Comparison of ENCODE assay signal across 10 mouse cellular contexts in genomic region chr5:136442238-136443187, GRCm38 (mm10).
A peak's percentile ranks its signal among the peaks of the same experiment; 100 is the strongest.
DNase-seq lines count a peak whose midpoint lies in the region; ATAC-seq lines count a peak whose summit lies in the region.
"Had no signal": no experiment of that assay in that cellular context is flagged by ENCODE, and none has a peak within 500 bp of the region (broad histone marks: within the 10 kb centered on the region; RNA-seq: fewer than 3 reads in every experiment).

No protein-coding gene starts in this region.

- no peak overlapping the region for H3K4me2 ChIP-seq in liver, embryonic 16.5 days (ENCODE audit: low read depth, low read length)
- H3K4me2 ChIP-seq in liver, embryonic 11.5 days = no peak overlapping the region
- H3K4me2 ChIP-seq in heart, embryonic 12.5 days = no peak overlapping the region
- H3K4me2 ChIP-seq in kidney, embryonic 15.5 days = no peak overlapping the region
- H3K4me2 ChIP-seq: embryonic facial prominence, embryonic 13.5 days; neural tube, embryonic 13.5 days had no signal

- peak; percentile 16; the same call in 1 of the 2 replicates for ATAC-seq in liver, embryonic 16.5 days (ENCODE audit: low read depth)
- ATAC-seq in liver, embryonic 11.5 days (replicated peaks; ENCODE audit: low FRiP score) = no peak
- ATAC-seq in heart, embryonic 12.5 days (ENCODE audit: insufficient number of reproducible peaks, low FRiP score) = no peak; the same call in 1 of the 2 replicates
- ATAC-seq in kidney, embryonic 15.5 days (replicated peaks; ENCODE audit: low FRiP score) = peak; percentile 22; the same call in 1 of the 2 replicates

- H3K9ac ChIP-seq in liver, embryonic 16.5 days (ENCODE audit: low read depth, low read length) = no peak overlapping the region
- no peak overlapping the region for H3K9ac ChIP-seq in liver, embryonic 11.5 days (ENCODE audit: low read depth, low read length)
- no peak overlapping the region for H3K9ac ChIP-seq in heart, embryonic 12.5 days
- no peak overlapping the region for H3K9ac ChIP-seq in kidney, embryonic 15.5 days
- H3K9ac ChIP-seq: embryonic facial prominence, embryonic 13.5 days; neural tube, embryonic 13.5 days had no signal

- no peak overlapping the region for H3K27ac ChIP-seq in liver, embryonic 16.5 days (ENCODE audit: low read length)
- no peak overlapping the region for H3K27ac ChIP-seq in liver, embryonic 11.5 days (ENCODE audit: low read depth, low read length)
- peak overlapping the region; percentile 44; the same call in 1 of the 2 replicates for H3K27ac ChIP-seq in heart, embryonic 12.5 days (ENCODE audit: poor library complexity, severe bottlenecking)
- peak overlapping the region; percentile 19 for H3K27ac ChIP-seq in kidney, embryonic 15.5 days
- H3K27ac ChIP-seq: embryonic facial prominence, embryonic 13.5 days; layer of hippocampus, adult 2 months; neural tube, embryonic 13.5 days had no signal

- DNase-seq in liver, embryonic 11.5 days (ENCODE audit: low spot score) = no peak
- peak; percentile 79 for DNase-seq in thymus, postnatal 0 days (ENCODE audit: low spot score)
- no peak for DNase-seq in left cerebral cortex, adult 9 months (ENCODE audit: low spot score in 2 of 2)
- no peak for DNase-seq in ovary, postnatal 14 days (ENCODE audit: low spot score)

- H3K9me3 ChIP-seq in liver, embryonic 16.5 days (replicated peaks; ENCODE audit: control insufficient read depth, low read length) = no peaks in the 10 kb centered on the region
- no peaks in the 10 kb centered on the region for H3K9me3 ChIP-seq in liver, embryonic 11.5 days (ENCODE audit: control insufficient read depth, low read length)
- H3K9me3 ChIP-seq in heart, embryonic 12.5 days (replicated peaks) = no peaks in the 10 kb centered on the region
- no peaks in the 10 kb centered on the region for H3K9me3 ChIP-seq in kidney, embryonic 15.5 days (replicated peaks)
- H3K9me3 ChIP-seq: neural tube, embryonic 13.5 days had no signal

- no peak overlapping the region for H3K4me3 ChIP-seq in liver, embryonic 16.5 days (ENCODE audit: low read depth, low read length)
- H3K4me3 ChIP-seq in liver, embryonic 11.5 days (ENCODE audit: low read depth, low read length) = no peak overlapping the region
- H3K4me3 ChIP-seq in heart, embryonic 12.5 days = no peak overlapping the region
- H3K4me3 ChIP-seq in kidney, embryonic 15.5 days (replicated peaks) = no peak overlapping the region
- H3K4me3 ChIP-seq: embryonic facial prominence, embryonic 13.5 days; layer of hippocampus, adult 2 months; neural tube, embryonic 13.5 days had no signal

- H3K4me1 ChIP-seq in liver, embryonic 16.5 days (ENCODE audit: control insufficient read depth, low read depth, low read length) = no peaks in the 10 kb centered on the region; the same call in 1 of the 2 replicates
- peaks cover 7% of the 10 kb centered on the region; the same call in 1 of the 2 replicates for H3K4me1 ChIP-seq in liver, embryonic 11.5 days (replicated peaks; ENCODE audit: control insufficient read depth, insufficient read depth, low read length)
- peaks cover 54% of the 10 kb centered on the region for H3K4me1 ChIP-seq in heart, embryonic 12.5 days (replicated peaks)
- H3K4me1 ChIP-seq in kidney, embryonic 15.5 days = peaks cover 13% of the 10 kb centered on the region

- no peaks in the 10 kb centered on the region for H3K36me3 ChIP-seq in liver, embryonic 16.5 days (ENCODE audit: control insufficient read depth, insufficient read depth)
- no peaks in the 10 kb centered on the region for H3K36me3 ChIP-seq in liver, embryonic 11.5 days (ENCODE audit: control insufficient read depth, insufficient read depth, low read length)
- 0 out of 2 replicates have a peak, but pooled peaks cover 5% of the 10 kb centered on the region for H3K36me3 ChIP-seq in heart, embryonic 12.5 days
- peaks cover 11% of the 10 kb centered on the region for H3K36me3 ChIP-seq in kidney, embryonic 15.5 days
- H3K36me3 ChIP-seq: embryonic facial prominence, embryonic 13.5 days had no signal

- H3K27me3 ChIP-seq in liver, embryonic 16.5 days (ENCODE audit: control insufficient read depth, insufficient read depth, low read depth, low read length) = no peaks in the 10 kb centered on the region
- H3K27me3 ChIP-seq in liver, embryonic 11.5 days (replicated peaks; ENCODE audit: control insufficient read depth, insufficient read depth, low read length) = no peaks in the 10 kb centered on the region
- no peaks in the 10 kb centered on the region for H3K27me3 ChIP-seq in heart, embryonic 12.5 days (replicated peaks)
- H3K27me3 ChIP-seq in kidney, embryonic 15.5 days = no peaks in the 10 kb centered on the region
- H3K27me3 ChIP-seq: neural tube, embryonic 13.5 days had no signal

- 58% methylated on average over 11 of the region's 11 CpGs for WGBS in liver, embryonic 16.5 days (ENCODE audit: insufficient replicate concordance)
- WGBS in liver, embryonic 11.5 days = 79% methylated on average over 11 of the region's 11 CpGs
- WGBS in heart, embryonic 12.5 days = 50% methylated on average over 11 of the region's 11 CpGs
- 50% methylated on average over 11 of the region's 11 CpGs for WGBS in kidney, embryonic 15.5 days

Comparison
In these comparisons a context has a peak if more than half of its experiments do, and no peak if none do; other contexts are left out.
1. ATAC-seq: peak in liver, embryonic 16.5 days (single experiment) and kidney, embryonic 15.5 days (single experiment); none in liver, embryonic 11.5 days (single experiment) and heart, embryonic 12.5 days (single experiment).
2. H3K27ac ChIP-seq: peak in heart, embryonic 12.5 days (single experiment) and kidney, embryonic 15.5 days (single experiment); none in liver, embryonic 16.5 days (single experiment) and liver, embryonic 11.5 days (single experiment).